Mouse (Mus musculus) gastrocnemius, adult 18-20 months (tissue): ENCODE results near the gene Capza2. TPM values are rescaled to one million over a fixed set of nuclear protein-coding genes. Genes with fewer than 3 reads are reported as not detected.

Experiments used
- DNase-seq: peaks from one replicate; pipeline ENCODE4 v3.0.0; 2021; ENCODE audit warnings: low spot score
- total RNA-seq, 2 experiments: library from RNA; stranded (reverse); gene quantifications; 2 replicates each; pipeline ENCODE4 v1.2.3; 2021

The Capza2 gene
- total RNA-seq, 2 experiments from 2014 or later, result 293 to 320 TPM

DNA sequence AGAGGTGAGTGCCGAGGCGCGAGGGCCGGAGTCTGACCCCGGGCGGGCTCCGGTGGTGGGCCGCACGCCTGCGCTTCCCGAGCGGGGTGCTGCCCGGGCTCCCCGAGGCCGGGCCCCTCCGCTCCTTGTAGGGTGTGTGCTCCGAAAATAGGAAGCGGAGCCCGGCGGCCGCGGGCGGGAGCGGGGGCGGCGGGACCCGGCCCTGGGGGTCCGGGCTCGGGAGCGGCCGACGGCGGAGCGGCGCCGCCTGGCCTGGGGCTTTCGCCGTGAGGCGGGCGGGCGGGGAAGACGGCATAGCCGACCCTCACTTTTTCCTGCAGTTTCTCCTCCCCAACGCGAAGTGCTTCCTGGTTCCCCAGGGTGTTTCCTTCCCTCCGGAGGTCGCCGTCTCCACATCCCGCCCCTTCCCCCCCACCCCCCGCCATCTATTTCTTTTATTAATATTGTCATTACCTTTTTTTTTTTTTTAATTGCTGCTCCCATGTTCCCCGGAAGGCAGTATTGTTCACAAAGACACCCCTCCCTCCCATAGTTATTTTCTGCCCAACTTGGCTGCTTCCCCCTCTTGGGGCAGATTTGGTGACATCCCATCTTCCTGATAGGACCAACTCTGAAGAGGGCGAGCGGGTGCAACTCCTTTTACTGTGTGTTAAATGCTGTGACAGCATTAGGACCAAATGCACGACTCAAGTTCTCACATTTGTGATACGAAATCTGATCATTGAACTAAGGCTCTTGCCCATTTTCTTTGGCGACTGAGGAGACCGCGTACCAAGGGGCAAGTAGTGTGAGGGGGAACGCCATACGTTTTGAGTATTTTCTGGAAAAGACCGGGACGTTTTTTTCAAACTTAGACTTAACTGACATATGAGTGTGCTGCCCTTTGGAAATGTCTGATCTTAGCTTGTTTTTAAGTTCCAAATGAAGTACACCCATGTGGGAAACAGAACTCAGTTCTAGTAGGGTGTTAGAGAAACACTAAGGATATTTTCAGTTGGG lies 1.5 kb downstream of the Capza2 start:
- peak; percentile 41 for DNase-seq

GRCm38 (mm10) chr6:17640031-17640430 lies 4.0 kb downstream of the Capza2 start:
- DNase-seq, result no peak

GRCm38 (mm10) chr6:17642739-17643138 lies 6.7 kb downstream of the Capza2 start:
- DNase-seq, result no peak

DNA sequence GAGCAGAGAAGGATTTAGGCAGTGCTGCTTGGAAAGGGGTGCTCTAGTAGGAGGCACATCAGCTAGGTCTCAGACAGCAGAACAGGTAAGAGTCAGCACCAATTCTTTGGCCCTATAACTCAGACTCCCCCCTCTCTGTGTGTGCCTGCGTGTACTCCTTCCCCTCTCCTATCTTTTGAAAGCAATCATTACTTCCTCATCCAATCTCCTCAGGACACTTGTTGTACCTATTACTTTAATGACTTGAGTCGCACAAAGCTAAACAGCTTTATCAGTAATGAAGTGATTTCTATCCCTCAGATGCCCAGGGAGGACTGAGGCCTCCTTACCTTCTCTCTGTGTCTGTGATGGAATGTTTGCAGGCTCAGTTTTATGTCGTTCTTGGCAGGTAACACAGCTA lies 10.1 kb downstream of the Capza2 start:
- no peak for DNase-seq

DNA sequence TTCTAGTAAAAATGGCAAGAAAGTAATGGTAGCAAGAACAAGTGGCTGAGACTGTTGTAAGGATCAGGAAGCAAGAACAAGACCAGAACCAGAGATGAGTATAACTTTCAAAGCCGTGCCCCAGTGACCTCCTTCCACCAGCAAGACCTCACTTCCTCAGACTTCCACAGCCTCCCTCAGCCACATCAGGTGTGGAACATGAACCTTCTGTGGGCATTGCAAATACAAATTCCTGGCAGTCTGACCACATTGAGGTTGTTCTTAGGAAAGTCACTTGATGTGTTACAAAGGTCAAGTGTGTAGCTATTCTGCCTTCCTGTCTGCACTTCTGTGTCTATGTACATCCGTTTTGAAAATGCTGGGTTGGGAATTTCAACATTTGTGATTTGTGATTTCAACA lies 16.1 kb downstream of the Capza2 start:
- no peak for DNase-seq

DNA sequence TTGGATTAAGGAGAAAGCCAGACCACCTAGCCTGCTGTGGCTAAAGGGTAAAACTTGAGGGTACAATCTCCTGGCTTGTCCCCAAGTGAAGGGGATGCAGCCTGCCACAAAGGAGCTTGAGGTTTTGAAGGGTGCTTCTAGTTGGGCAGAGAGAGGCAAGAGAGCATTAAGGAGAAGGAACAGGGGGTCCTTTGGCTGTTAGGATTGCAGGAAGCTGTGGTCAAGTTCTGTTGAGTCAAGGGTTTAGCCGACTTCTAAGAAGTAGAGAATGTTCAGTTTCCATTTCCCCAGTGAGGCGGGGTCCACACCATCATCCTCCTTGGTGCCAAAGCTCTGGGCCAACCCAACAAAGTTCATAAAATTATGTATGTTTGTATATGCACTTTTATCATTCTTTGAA lies 19.0 kb downstream of the Capza2 start:
- DNase-seq, result no peak

DNA sequence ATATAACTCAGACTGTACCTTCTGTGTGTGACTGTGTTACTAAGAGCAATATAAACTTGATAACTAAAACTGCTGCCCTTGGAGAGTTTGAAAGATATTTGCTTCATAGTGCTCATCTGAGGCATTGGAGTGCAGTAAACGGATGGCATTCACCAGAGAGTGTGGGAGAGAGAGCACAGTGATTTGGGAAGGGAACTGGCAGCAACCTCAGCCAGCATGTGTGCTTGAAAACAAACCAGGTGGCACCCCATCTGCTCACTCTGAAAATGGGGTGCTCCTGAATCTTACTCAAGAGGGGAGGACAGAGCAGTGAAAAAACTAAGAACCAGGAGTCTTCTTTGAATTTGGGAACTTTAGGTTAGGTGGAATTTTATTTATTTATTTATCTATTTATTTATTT lies 21.3 kb downstream of the Capza2 start:
- DNase-seq, result no peak

GRCm38 (mm10) chr6:17665348-17665747 lies 29.3 kb downstream of the Capza2 start:
- no peak for DNase-seq

- DNase-seq, result no peak
These were observed 30.0 kb downstream of the Capza2 start for GRCm38 (mm10) chr6:17666024-17666423.

DNA sequence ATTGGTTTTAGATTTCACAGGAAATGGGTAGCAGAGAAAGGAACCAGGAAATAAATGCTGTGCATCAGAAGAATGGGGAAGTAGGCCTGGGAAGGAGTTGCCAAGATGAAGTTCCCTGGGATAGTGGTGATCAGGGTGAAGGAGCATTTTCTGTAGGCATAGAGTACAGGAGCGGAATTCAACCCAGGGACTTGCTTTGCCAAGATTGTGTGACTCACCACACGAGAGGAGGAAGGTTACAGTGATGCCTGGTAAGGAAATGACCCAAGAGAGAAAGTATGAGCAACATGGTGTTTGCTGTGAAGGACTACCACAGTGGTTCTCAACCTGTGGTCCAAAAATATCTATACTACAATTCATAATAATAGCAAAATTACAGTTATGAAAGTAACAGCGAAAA lies 31.8 kb downstream of the Capza2 start:
- DNase-seq, result no peak

DNA sequence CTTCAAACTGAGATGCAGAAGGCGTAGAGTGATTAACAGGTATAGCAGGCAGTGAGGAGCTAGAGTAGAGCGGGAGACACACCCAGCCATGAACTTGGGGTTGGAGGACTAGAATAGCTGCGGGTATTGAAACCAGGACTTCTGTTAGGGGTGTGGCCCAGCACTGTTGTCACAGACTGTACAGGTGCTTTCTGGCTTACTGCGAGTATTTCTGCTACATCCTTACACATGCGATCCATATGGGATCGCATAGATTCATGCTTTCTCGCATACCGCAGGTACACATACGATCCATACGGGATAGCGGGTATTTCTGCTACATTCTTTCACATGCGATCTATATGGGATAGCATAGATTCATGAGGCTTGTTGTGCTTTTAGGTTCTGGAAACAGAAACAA lies 32.3 kb downstream of the Capza2 start:
- DNase-seq, result no peak

GRCm38 (mm10) chr6:17669826-17670225 lies 33.8 kb downstream of the Capza2 start:
- DNase-seq, result peak; percentile 20

DNA sequence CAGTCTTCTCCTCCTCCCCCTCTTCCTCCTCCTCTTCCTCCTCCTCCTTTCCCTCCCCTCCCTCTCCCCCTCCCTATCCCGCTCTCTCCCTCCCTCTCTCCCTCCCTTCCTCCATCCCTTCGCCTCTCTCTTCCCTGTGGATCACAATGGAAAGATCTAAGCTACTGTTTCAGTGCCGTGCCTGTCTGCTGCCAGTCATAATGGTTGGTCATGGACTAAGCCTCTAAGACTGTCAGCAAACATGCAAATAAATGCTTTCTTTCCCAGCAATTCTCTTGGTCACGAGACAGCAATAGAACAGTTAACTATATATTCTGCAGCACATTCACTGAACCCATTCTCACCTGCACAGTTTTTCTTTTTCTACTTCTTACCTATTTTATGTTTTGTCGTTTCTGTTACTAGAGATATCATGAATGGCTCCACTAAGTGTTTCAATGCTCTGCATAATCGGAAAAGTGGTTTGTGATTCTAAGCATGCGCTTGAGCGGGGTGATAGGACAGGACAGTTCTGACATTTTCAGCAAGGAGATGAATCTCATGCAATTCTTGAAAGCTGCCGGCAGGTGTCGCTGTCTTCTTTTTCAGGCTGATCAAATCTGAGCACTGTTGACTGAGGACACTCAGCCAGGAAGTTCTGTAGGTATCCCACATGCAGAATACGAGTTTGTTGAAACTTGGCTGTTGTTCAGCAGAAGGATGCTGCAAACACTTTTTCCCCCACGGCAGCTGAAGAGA lies 39.2 kb downstream of the Capza2 start:
- DNase-seq, result peak; percentile 57

GRCm38 (mm10) chr6:17677008-17677407 lies 41.0 kb downstream of the Capza2 start:
- DNase-seq, result no peak

DNA sequence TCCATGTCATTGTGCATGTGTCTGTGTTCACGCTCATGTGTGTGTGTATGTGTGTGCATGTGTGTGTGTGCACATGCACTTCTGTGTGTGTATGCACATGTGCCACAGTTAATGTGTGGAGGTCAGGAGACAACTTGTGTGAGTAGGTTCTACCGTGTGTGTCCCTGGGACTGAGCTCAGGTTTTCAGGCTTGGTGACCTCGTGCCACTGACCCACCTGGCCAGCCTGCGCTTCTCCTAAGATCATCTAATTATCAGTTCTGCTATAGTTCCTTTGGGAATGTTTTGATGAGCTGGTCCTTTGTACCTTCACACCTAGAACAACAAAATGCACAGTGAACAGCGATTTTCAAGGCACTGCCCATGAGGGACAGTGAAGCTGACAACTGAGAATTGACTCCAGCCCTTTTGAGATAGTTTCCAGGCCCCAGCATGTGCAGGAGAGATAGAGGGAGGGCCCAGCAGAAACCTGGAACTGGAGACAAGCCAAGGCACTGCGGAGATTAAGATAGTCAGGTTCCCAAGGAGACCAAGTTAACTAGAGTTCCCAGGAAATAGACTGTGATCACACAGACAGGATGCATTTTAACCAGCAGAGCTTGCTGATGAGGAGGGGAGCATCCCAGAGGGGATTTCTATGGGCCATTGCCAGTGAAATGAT lies 44.4 kb downstream of the Capza2 start:
- no peak for DNase-seq

DNA sequence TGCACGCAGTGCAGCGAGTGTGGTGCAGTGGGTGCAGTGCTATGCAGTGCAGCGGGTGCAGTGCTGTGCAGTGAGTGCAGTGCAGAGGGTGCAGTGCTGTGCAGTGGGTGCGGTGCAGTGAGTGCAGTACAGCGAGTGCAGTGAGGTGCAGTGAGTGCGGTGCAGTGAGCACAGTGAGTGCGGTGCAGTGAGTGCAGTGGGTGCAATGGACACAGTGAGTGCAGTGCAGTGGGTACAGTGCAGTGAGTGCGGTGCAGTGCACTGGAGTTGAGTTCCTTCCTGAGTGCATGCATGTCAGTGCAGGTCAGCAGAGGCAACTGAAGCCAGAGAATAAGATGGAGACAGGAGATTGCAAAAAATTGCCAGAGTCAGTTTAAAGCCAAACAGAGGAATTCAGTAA lies 45.8 kb downstream of the Capza2 start:
- DNase-seq, result no peak

GRCm38 (mm10) chr6:17688676-17689075 lies 52.6 kb downstream of the Capza2 start:
- no peak for DNase-seq

GRCm38 (mm10) chr6:17692647-17693046 lies 56.6 kb downstream of the Capza2 start, which contains the start of gene St7:
Gene St7 (plus strand): TSS chr6:17692933.
- DNase-seq, result no peak

DNA sequence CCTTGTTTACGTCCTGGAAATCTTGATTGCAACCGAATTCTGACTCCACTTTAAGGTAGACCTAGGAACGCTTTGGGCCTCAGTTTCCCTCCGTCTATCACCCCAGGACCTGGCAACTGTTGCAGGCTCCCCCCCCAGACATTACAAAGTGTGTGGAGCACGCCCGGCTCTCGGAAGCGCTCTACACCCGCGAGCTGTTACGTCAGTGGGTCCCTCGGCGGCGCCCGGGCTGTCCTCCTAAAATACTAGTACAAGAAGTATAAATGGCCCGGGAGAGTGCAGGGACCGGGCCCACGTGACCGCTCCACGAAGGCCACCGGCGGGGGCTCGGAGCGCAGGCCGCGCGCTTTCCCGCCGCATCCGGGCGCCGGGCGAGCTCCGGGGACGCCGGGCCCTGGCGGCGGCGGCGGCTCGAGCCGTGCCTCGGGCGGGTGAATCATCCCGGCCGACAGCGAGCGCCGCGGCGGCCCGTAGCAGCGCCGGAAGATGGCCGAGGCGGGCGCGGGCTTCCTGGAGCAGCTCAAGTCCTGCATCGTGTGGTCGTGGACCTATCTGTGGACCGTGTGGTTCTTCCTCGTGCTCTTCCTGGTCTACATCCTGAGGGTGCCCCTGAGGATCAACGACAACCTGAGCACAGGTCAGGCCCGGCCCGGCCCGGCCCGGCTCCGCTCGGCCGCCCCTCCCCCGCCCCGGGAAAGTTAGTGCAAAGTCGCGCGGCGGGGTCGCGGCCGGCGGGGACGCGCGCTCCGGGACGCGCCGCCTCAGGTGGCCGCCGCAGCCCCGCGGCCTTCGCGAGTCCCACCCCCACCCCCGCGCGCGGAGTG lies 57.9 kb downstream of the Capza2 start:
- DNase-seq, result peak; percentile 69

DNA sequence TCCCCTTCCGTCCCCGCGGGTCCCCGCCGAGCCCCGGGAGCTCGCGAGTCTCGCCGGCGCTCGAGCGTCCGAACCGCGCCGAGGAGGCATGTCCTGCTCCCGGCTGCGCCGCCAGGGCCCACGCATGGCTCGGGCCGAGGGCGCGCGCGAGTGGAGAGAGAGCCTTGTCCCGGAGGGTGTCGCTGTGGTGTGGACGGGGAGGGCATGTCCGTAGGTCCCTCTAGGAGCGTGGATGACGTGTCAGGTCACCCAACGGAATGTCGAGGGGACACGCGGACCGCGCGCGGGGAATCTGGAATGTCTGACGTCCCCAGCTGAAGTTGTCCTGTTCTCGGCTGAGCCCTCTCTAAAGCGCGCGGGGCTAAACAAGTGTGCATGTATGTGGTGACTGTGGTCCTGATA lies 58.5 kb downstream of the Capza2 start:
- peak; percentile 79 for DNase-seq

- peak; percentile 50 for DNase-seq
These were observed 60.3 kb downstream of the Capza2 start for GRCm38 (mm10) chr6:17696321-17696734.
